Mouse (Mus musculus) cerebellum, adult 2 months (tissue): ENCODE measurements around the gene Tmprss7.
A peak's percentile ranks its signal among the peaks of the same experiment; 100 is the strongest.

Source experiments
- CTCF ChIP-seq: fragments of 200-500 bp; IDR thresholded peaks from 2 replicates; pipeline ENCODE4 v1.5.1; 2011; ENCODE audit warnings: low read depth, mild to moderate bottlenecking, control low read depth, low read length, moderate library complexity, borderline replicate concordance; ENCODE audit not compliant: insufficient read depth
- POLR2A ChIP-seq: fragments of 200-500 bp; IDR thresholded peaks from 2 replicates; pipeline ENCODE4 v1.6.1; 2011; ENCODE audit warnings: low read length, control low read depth, borderline replicate concordance; ENCODE audit not compliant: insufficient read depth

DNA sequence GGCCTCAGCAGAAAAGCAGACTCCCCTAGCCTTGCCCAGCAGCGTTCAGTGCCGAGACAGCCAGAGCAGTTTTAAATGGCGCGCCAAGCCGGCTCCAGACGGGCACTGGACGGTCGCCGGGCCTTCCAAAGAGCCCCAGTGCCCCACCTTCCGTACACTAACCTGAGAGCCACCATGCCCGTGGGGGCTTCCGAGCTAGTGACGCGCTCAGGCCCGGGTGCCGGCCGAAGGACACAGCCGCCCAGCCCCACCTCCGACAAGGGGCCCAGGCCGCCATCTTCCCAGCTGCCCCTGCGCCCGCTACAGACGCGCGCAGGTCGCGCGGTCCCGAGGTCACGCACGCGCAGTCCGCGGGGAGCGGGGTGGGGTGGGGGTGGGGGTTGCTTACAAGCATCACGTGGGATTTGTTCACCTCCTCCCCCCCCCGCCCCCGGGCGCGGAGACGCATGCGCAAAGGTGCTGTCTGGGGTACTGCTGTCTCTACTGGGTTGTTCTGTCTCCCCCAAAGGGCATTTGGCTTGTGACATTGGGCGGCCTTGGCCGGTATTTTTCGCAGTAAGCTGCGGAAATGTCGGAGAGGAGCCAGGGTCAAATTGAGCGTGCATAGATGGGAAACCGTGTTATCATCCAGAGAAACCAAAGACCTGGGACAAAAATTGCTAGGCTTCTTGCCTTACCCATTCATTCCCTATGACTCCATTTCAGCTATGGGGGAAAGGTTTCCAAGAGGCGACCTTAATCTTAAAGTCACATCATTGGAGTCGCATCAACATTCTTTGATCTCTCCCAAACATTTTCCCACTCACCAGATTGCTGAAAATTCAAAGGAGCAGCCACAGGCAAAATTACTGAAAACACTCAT, 49.4 kb upstream of the Tmprss7 start, which contains the start of gene Abhd10:
- TF ChIP-seq POLR2A (peak; percentile 88), CTCF (no peak)
